Mouse (Mus musculus) spleen, adult 2 months (tissue): ENCODE measurements around the gene Tcf25.

ENCODE experiments used
- CTCF ChIP-seq: fragments of 200-500 bp; IDR thresholded peaks from 2 replicates; pipeline ENCODE4 v1.5.1; 2011; ENCODE audit warnings: mild to moderate bottlenecking, inconsistent platforms; ENCODE audit not compliant: insufficient read depth, insufficient read length, insufficient replicate concordance; ENCODE audit errors: extremely low read depth
- POLR2A ChIP-seq: fragments of 200-500 bp; IDR thresholded peaks from 2 replicates; pipeline ENCODE4 v1.6.1; 2011; ENCODE audit warnings: low read depth, low read length, inconsistent platforms

- TF ChIP-seq POLR2A (no peak), CTCF (no peak)
Measured at GRCm38 (mm10) chr8:123331810-123332209, 41.7 kb upstream of the Tcf25 start.
